16 mouse cellular contexts compared by ENCODE assay signal in the genomic region with DNA sequence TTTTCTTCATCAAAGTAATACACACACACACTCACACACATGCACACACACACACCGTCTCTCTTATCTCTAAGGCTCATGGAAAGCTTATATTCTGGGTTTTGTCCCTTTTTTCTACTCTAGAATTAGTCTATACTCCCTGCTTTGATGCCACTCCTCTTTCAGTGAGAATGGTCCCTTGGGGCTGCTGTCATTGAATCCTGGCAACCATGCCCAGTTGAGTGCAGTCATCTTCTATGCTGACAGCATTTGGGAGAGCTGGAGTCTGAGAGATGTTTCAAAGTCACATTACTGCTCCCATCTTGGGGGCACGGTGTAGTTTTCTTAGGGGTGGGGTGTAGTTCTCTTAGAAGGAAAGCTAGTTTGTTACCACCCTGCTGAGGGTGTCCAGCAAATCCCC. TPM values are rescaled to one million over a fixed set of nuclear protein-coding genes. Genes with fewer than 3 reads are reported as not detected.
DNase-seq lines count a peak whose midpoint lies in the region; ATAC-seq lines count a peak whose summit lies in the region.
"Had no signal": no experiment of that assay in that cellular context is flagged by ENCODE, and none has a peak within 500 bp of the region (broad histone marks: within the 10 kb centered on the region; RNA-seq: fewer than 3 reads in every experiment).

No protein-coding gene starts in this region.

- peaks cover 42% of the 10 kb centered on the region for H3K4me1 ChIP-seq in midbrain, embryonic 14.5 days (ENCODE audit: control insufficient read depth, insufficient read depth, low read length)
- peaks cover 39% of the 10 kb centered on the region for H3K4me1 ChIP-seq in midbrain, embryonic 10.5 days

- intact Hi-C loops in heart, postnatal 14 days (cut with DNase I), result loop anchor here (10.0 kb wide), 1 partner anchor 285 kb away; no protein-coding TSS in a partner anchor

- no peak for ATAC-seq in midbrain, embryonic 14.5 days (ENCODE audit: low FRiP score, low TSS enrichment)
- ATAC-seq: forebrain, postnatal 0 days; inflammation-experienced regulatory T-cells, adult 6 months; intestine, postnatal 0 days had no signal

- no peaks in the 10 kb centered on the region for H3K36me3 ChIP-seq in midbrain, embryonic 14.5 days (ENCODE audit: control insufficient read depth, insufficient read depth, low read length)
- H3K36me3 ChIP-seq in midbrain, embryonic 10.5 days, result no peaks in the 10 kb centered on the region
- H3K36me3 ChIP-seq: heart, embryonic 13.5 days; hindbrain, embryonic 15.5 days had no signal

- H3K27me3 ChIP-seq in midbrain, embryonic 14.5 days (ENCODE audit: control insufficient read depth, insufficient read depth, low read length), result no peaks in the 10 kb centered on the region
- H3K27me3 ChIP-seq in midbrain, embryonic 10.5 days (ENCODE audit: low read depth, poor library complexity, severe bottlenecking), result peaks cover 8% of the 10 kb centered on the region
- H3K27me3 ChIP-seq: heart, embryonic 13.5 days; hindbrain, embryonic 15.5 days had no signal

- H3K4me3 ChIP-seq in midbrain, embryonic 14.5 days (replicated peaks; ENCODE audit: low read depth, low read length), result no peak overlapping the region
- no peak overlapping the region for H3K4me3 ChIP-seq in midbrain, embryonic 10.5 days
- H3K4me3 ChIP-seq: heart, embryonic 13.5 days; hindbrain, embryonic 15.5 days had no signal

- no peak overlapping the region for H3K4me2 ChIP-seq in midbrain, embryonic 14.5 days (ENCODE audit: low read length)
- H3K4me2 ChIP-seq: heart, embryonic 13.5 days; hindbrain, embryonic 15.5 days had no signal

- peak; percentile 81 for DNase-seq in heart, adult 11 months
- DNase-seq in heart, postnatal 14 days, result no peak
- peak; percentile 69 for DNase-seq in midbrain, embryonic 14.5 days
- DNase-seq in midbrain, embryonic 10.5 days (ENCODE audit: low spot score), result no peak
- peak; percentile 28 for DNase-seq in R1 (ENCODE audit: low read depth, low spot score)
- no peak for DNase-seq in gastrocnemius, adult 8-10 months (ENCODE audit: low spot score in 2 of 2)
- DNase-seq: adrenal gland, postnatal 10 days; cerebellum, adult 11-12 months; cerebellum, adult 9-11 months; forebrain, postnatal 0 days; gastrocnemius, postnatal 25 days; heart, postnatal 4 days had no signal

- 48% methylated on average over 2 of the region's 2 CpGs for WGBS in midbrain, embryonic 14.5 days
- WGBS in midbrain, embryonic 10.5 days, result 61% methylated on average over 2 of the region's 2 CpGs

- no peak overlapping the region for H3K9ac ChIP-seq in midbrain, embryonic 14.5 days (replicated peaks; ENCODE audit: low read length)
- H3K9ac ChIP-seq: forebrain, postnatal 0 days; heart, embryonic 13.5 days; hindbrain, embryonic 15.5 days had no signal

- H3K9me3 ChIP-seq in midbrain, embryonic 14.5 days (ENCODE audit: control insufficient read depth, low read length), result no peaks in the 10 kb centered on the region
- H3K9me3 ChIP-seq in midbrain, embryonic 10.5 days (replicated peaks), result no peaks in the 10 kb centered on the region
- H3K9me3 ChIP-seq: heart, embryonic 13.5 days; hindbrain, embryonic 15.5 days had no signal

- no peak overlapping the region for H3K27ac ChIP-seq in midbrain, embryonic 14.5 days (replicated peaks; ENCODE audit: low read depth, low read length)
- H3K27ac ChIP-seq in midbrain, embryonic 10.5 days (replicated peaks), result no peak overlapping the region
- H3K27ac ChIP-seq: heart, embryonic 13.5 days; hindbrain, embryonic 15.5 days had no signal

RNA-seq across cellular contexts. Expression of gene Tnik, which starts 6.7 kb away (rescaled TPM):
- 10 to 100 TPM; 33.4 to 41.6 TPM for total RNA-seq in heart, postnatal 14 days (2021)
- polyA plus RNA-seq in midbrain, embryonic 14.5 days (2014; fragmentation: Nextera tagmentation; extraction: Ambion mirVana), result 84.3 and 114 TPM in 2 replicates
- 6.6 and 11.4 TPM in 2 replicates for polyA plus RNA-seq in midbrain, embryonic 10.5 days (2016; fragmentation: Nextera tagmentation; extraction: Ambion mirVana)
- 10 to 100 TPM; 21.9 to 29.9 (median 27.9) TPM for total RNA-seq in gastrocnemius, adult 8-10 months (2022)

Comparison
In these comparisons a context has a peak if more than half of its experiments do, and no peak if none do; other contexts are left out.
1. DNase-seq: peak in heart, adult 11 months (single experiment), midbrain, embryonic 14.5 days (single experiment) and R1 (single experiment); none in heart, postnatal 14 days (0 of 2), midbrain, embryonic 10.5 days (single experiment) and gastrocnemius, adult 8-10 months (0 of 2).